Mouse (Mus musculus): ENCODE results near the gene Pex11b.

DNA sequence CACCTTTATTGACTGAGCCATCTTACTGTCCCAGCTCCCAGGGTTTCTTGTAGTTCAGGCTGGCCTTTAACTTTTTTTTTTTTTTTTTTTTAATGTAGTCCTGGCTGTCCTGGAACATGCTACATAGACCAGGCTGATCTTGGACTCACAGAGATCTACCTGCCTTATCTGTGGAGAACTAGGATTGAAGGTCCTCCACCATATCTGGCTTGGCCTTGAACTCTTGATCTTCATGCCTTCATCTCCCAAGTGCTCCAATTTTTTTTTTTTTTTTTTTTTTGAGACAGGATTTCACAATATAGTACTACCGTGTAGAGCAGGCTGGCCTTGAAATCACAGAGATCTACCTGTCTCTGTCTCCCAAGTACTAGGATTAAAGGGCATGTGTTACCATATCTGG, 58.4 kb downstream of the Pex11b start:
- TF ChIP-seq CTCF (IDR thresholded peaks at IDR 0.05; ENCODE audit: low read depth), result no peak
- no peak for TF ChIP-seq EP300 (optimal IDR thresholded peaks at IDR 0.05)

All from stomach, postnatal 0 days (tissue).